ENCODE assay signal across 27 mouse cellular contexts in the genomic region with DNA sequence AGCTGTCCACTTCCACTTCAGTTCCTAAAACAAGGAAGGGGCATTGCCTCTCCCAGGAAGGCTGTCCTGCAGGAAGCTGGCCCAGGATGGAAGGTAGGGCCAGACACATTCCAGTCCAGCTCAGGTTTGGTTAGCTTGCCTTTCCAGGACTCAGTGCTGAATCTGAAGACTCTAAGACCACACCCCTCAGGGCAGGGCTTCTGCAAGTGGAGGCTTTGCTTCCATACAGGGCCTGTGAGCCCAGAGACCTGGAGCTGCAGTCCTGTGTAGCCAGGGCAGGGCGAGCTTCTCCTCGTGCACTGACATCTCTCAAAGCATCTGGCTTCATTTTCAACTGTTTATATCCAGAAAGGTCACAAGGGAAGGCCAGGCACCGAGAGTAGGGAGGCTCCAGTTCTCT. TPM values are rescaled to one million over a fixed set of nuclear protein-coding genes. Genes with fewer than 3 reads are reported as not detected.
DNase-seq lines count a peak whose midpoint lies in the region; ATAC-seq and TF ChIP-seq lines count a peak whose summit lies in the region.
"Had no signal": no experiment of that assay in that cellular context is flagged by ENCODE, and none has a peak within 500 bp of the region (broad histone marks: within the 10 kb centered on the region; RNA-seq: fewer than 3 reads in every experiment).

No protein-coding gene starts in this region.

- H3K9ac ChIP-seq in lung, embryonic 14.5 days, result no peak overlapping the region
- no peak overlapping the region for H3K9ac ChIP-seq in stomach, embryonic 15.5 days
- H3K9ac ChIP-seq in stomach, postnatal 0 days (ENCODE audit: low read length), result no peak overlapping the region
- H3K9ac ChIP-seq: forebrain, postnatal 0 days; hindbrain, embryonic 12.5 days; hindbrain, embryonic 15.5 days had no signal

- H3K27me3 ChIP-seq in lung, embryonic 14.5 days (ENCODE audit: insufficient read depth, low read length), result no peaks in the 10 kb centered on the region
- H3K27me3 ChIP-seq in stomach, embryonic 15.5 days (replicated peaks), result no peaks in the 10 kb centered on the region
- no peaks in the 10 kb centered on the region for H3K27me3 ChIP-seq in stomach, postnatal 0 days (ENCODE audit: control insufficient read depth, insufficient read depth, low read length)
- H3K27me3 ChIP-seq: hindbrain, embryonic 12.5 days; hindbrain, embryonic 15.5 days had no signal

- no peak overlapping the region for H3K4me3 ChIP-seq in lung, embryonic 14.5 days (ENCODE audit: low read depth, low read length)
- H3K4me3 ChIP-seq in lung, adult 2 months (replicated peaks; ENCODE audit: extremely low read depth, low read depth, low read length), result no peak overlapping the region
- no peak overlapping the region for H3K4me3 ChIP-seq in stomach, embryonic 15.5 days (replicated peaks)
- no peak overlapping the region for H3K4me3 ChIP-seq in stomach, postnatal 0 days (ENCODE audit: low read depth, low read length)
- H3K4me3 ChIP-seq: forebrain, embryonic 10.5 days; gastrocnemius, adult 2 months; hindbrain, embryonic 12.5 days; hindbrain, embryonic 15.5 days had no signal

- TF ChIP-seq POLR2A in lung, adult 2 months (IDR thresholded peaks at IDR 0.05; ENCODE audit: borderline replicate concordance, extremely low read depth, low read depth, low read length), result no peak

- no peak overlapping the region for H3K27ac ChIP-seq in lung, embryonic 14.5 days (ENCODE audit: low read depth)
- no peak overlapping the region for H3K27ac ChIP-seq in stomach, embryonic 15.5 days
- no peak overlapping the region for H3K27ac ChIP-seq in stomach, postnatal 0 days (replicated peaks)
- H3K27ac ChIP-seq: forebrain, embryonic 10.5 days; gastrocnemius, adult 2 months; hindbrain, embryonic 12.5 days; hindbrain, embryonic 15.5 days had no signal

- H3K36me3 ChIP-seq in lung, embryonic 14.5 days (ENCODE audit: insufficient read depth), result no peaks in the 10 kb centered on the region
- H3K36me3 ChIP-seq in stomach, embryonic 15.5 days, result no peaks in the 10 kb centered on the region
- no peaks in the 10 kb centered on the region for H3K36me3 ChIP-seq in stomach, postnatal 0 days (ENCODE audit: control insufficient read depth, insufficient read depth, low read length)
- H3K36me3 ChIP-seq: forebrain, embryonic 10.5 days; hindbrain, embryonic 12.5 days; hindbrain, embryonic 15.5 days had no signal

- peak; percentile 47; the same call in 1 of the 2 replicates for ATAC-seq in lung, embryonic 14.5 days (ENCODE audit: insufficient read depth)
- ATAC-seq in stomach, embryonic 15.5 days (ENCODE audit: insufficient read depth, low FRiP score, low read depth), result peak; percentile 39; the same call in 1 of the 2 replicates
- ATAC-seq in stomach, postnatal 0 days (ENCODE audit: low FRiP score, low TSS enrichment), result no peak
- ATAC-seq: activated CD4-positive, CD25-positive, alpha-beta regulatory T cell, adult 4 months; forebrain, embryonic 14.5 days had no signal

- no peak for TF ChIP-seq CTCF in lung, embryonic 14.5 days (IDR thresholded peaks at IDR 0.05; ENCODE audit: low read depth)
- no peak for TF ChIP-seq CTCF in lung, adult 2 months (IDR thresholded peaks at IDR 0.05; ENCODE audit: insufficient read depth, low read length)
- no peak for TF ChIP-seq CTCF in stomach, postnatal 0 days (IDR thresholded peaks at IDR 0.05; ENCODE audit: low read depth)

- H3K4me1 ChIP-seq in lung, embryonic 14.5 days (ENCODE audit: insufficient read depth), result no peaks in the 10 kb centered on the region
- no peaks in the 10 kb centered on the region for H3K4me1 ChIP-seq in lung, adult 2 months (ENCODE audit: control insufficient read depth, insufficient read depth, low read length)
- H3K4me1 ChIP-seq in stomach, embryonic 15.5 days, result no peaks in the 10 kb centered on the region
- H3K4me1 ChIP-seq in stomach, postnatal 0 days (replicated peaks; ENCODE audit: control insufficient read depth, insufficient read depth), result no peaks in the 10 kb centered on the region
- H3K4me1 ChIP-seq: hindbrain, embryonic 12.5 days; hindbrain, embryonic 15.5 days had no signal

- H3K9me3 ChIP-seq in lung, embryonic 14.5 days (ENCODE audit: low read depth, low read length), result no peaks in the 10 kb centered on the region; the same call in 1 of the 2 replicates
- H3K9me3 ChIP-seq in stomach, embryonic 15.5 days, result no peaks in the 10 kb centered on the region
- H3K9me3 ChIP-seq in stomach, postnatal 0 days (ENCODE audit: control insufficient read depth, low read length), result no peaks in the 10 kb centered on the region
- H3K9me3 ChIP-seq: forebrain, embryonic 10.5 days; hindbrain, embryonic 15.5 days had no signal

- H3K4me2 ChIP-seq in lung, embryonic 14.5 days, result no peak overlapping the region
- H3K4me2 ChIP-seq in stomach, embryonic 15.5 days, result no peak overlapping the region
- no peak overlapping the region for H3K4me2 ChIP-seq in stomach, postnatal 0 days (replicated peaks; ENCODE audit: low read depth)
- H3K4me2 ChIP-seq: heart, embryonic 11.5 days; hindbrain, embryonic 12.5 days; hindbrain, embryonic 15.5 days had no signal

- DNase-seq in embryo, embryonic 10 days (ENCODE audit: low spot score), result peak; percentile 35
- no peak for DNase-seq in embryo, embryonic 9.5 days (ENCODE audit: extremely low spot score)
- peak; percentile 24 for DNase-seq in lung, embryonic 14.5 days
- DNase-seq in lung, adult 2 months, result no peak
- DNase-seq in stomach, postnatal 0 days (ENCODE audit: low spot score), result no peak
- peak; percentile 3 for DNase-seq in yolk sac, embryonic 10.5 days (ENCODE audit: low spot score)
- no peak for DNase-seq in ovary, postnatal 14 days (ENCODE audit: low spot score)
- DNase-seq: adrenal gland, postnatal 10 days; adrenal gland, postnatal 36 days; cerebellum, adult 18-20 months; cerebellum, adult 9-10 months; cerebellum, postnatal 14 days; forebrain, postnatal 0 days; gastrocnemius, adult 2 months; gastrocnemius, postnatal 14 days; heart, adult 11 months had no signal

- WGBS in lung, embryonic 14.5 days, result 34% methylated on average over 3 of the region's 3 CpGs
- WGBS in lung, adult 2 months, result 41% methylated on average over 3 of the region's 3 CpGs
- 39% methylated on average over 3 of the region's 3 CpGs for WGBS in stomach, embryonic 15.5 days
- WGBS in stomach, postnatal 0 days, result 31% methylated on average over 3 of the region's 3 CpGs

- TF ChIP-seq EP300 in stomach, postnatal 0 days (optimal IDR thresholded peaks at IDR 0.05), result no peak

RNA-seq across cellular contexts. Expression of a gene that starts 50.0 kb away (rescaled TPM):
- polyA plus RNA-seq in lung, embryonic 14.5 days (2014; fragmentation: Nextera tagmentation; extraction: Ambion mirVana), result not detected in 2 replicates
- polyA plus RNA-seq in lung, adult 2 months (2012; rRNA removed), result not detected in 2 replicates
- polyA plus RNA-seq in stomach, embryonic 15.5 days (2015; fragmentation: Nextera tagmentation; extraction: Ambion mirVana), result not detected in 2 replicates
- not detected in 2 replicates for polyA plus RNA-seq in stomach, postnatal 0 days (2015; fragmentation: Nextera tagmentation; extraction: Ambion mirVana)
- polyA plus RNA-seq: activated CD4-positive, CD25-positive, alpha-beta regulatory T cell, adult 4 months; embryonic facial prominence, embryonic 14.5 days; forebrain, embryonic 10.5 days; forebrain, embryonic 14.5 days; forebrain, postnatal 0 days; frontal cortex, adult 2 months; heart, embryonic 11.5 days; heart, embryonic 14.5 days; heart, postnatal 0 days; hindbrain, embryonic 12.5 days; hindbrain, embryonic 15.5 days had no signal

Comparison
In these comparisons a context has a peak if more than half of its experiments do, and no peak if none do; other contexts are left out.
1. DNase-seq: peak in embryo, embryonic 10 days (single experiment), lung, embryonic 14.5 days (single experiment) and yolk sac, embryonic 10.5 days (single experiment); none in embryo, embryonic 9.5 days (single experiment), lung, adult 2 months (single experiment), stomach, postnatal 0 days (single experiment) and ovary, postnatal 14 days (single experiment).